Mouse (Mus musculus) midbrain, embryonic 16.5 days (tissue): ENCODE measurements around the gene Zfp57. TPM values are rescaled to one million over a fixed set of nuclear protein-coding genes. Genes with fewer than 3 reads are reported as not detected.
A peak's percentile ranks its signal among the peaks of the same experiment; 100 is the strongest.

Experiments used
- ATAC-seq: fragments of 200-750 bp; cut with Nextera tagmentation; 2 replicates; pipeline ENCODE4 v1.8.0; 2017; ENCODE audit warnings: moderate TSS enrichment
- H3K27ac ChIP-seq: fragments of 300-500 bp; sonication (generic); 2 replicates; pipeline ENCODE4 v1.5.1; 2014; ENCODE audit warnings: mild to moderate bottlenecking, low read length, mixed read lengths
- H3K27me3 ChIP-seq: fragments of 300-500 bp; sonication (generic); 2 replicates; pipeline ENCODE4 v1.6.1; 2014; ENCODE audit warnings: low read depth, low read length, mixed read lengths; ENCODE audit not compliant: control insufficient read depth, insufficient read depth
- H3K36me3 ChIP-seq: fragments of 300-500 bp; sonication (generic); 2 replicates; pipeline ENCODE4 v1.6.1; 2014; ENCODE audit warnings: mild to moderate bottlenecking, low read length, moderate library complexity, mixed read lengths; ENCODE audit not compliant: control insufficient read depth, insufficient read depth
- H3K4me1 ChIP-seq: fragments of 300-500 bp; sonication (generic); 2 replicates; pipeline ENCODE4 v1.6.1; 2014; ENCODE audit warnings: mild to moderate bottlenecking, low read length, mixed read lengths; ENCODE audit not compliant: control insufficient read depth, insufficient read depth
- H3K4me2 ChIP-seq: fragments of 300-500 bp; sonication (generic); 2 replicates; pipeline ENCODE4 v1.6.1; 2014; ENCODE audit warnings: mild to moderate bottlenecking, low read length, mixed read lengths
- H3K4me3 ChIP-seq: fragments of 300-500 bp; sonication (generic); 2 replicates; pipeline ENCODE4 v1.5.1; 2014; ENCODE audit warnings: low read depth, mild to moderate bottlenecking, low read length, moderate library complexity, mixed read lengths
- H3K9ac ChIP-seq: fragments of 300-500 bp; sonication (generic); 2 replicates; pipeline ENCODE4 v1.6.1; 2014; ENCODE audit warnings: low read depth, low read length, mixed read lengths
- H3K9me3 ChIP-seq: fragments of 300-500 bp; sonication (generic); replicated peaks from 2 replicates; pipeline ENCODE4 v1.6.1; 2014; ENCODE audit warnings: mild to moderate bottlenecking, low read length, mixed read lengths; ENCODE audit not compliant: control insufficient read depth, poor library complexity, severe bottlenecking
- WGBS: fragments of 180-500 bp; shearing (Covaris S2); extraction: QIAGEN DNeasy Blood & Tissue Kit; methylation state at CpG from one replicate; pipeline ENCODE4 v1.1.7; 2014; 5-methylcytosine and 5-hydroxymethylcytosine counted together
- polyA plus RNA-seq: library from polyadenylated mRNA; unstranded; fragments of >200 nt; fragmentation: Nextera tagmentation; extraction: Ambion mirVana; gene quantifications from 2 replicates; pipeline ENCODE4 v1.2.1, GENCODE M21; 2015

Gene Zfp57
- 280 and 312 TPM in 2 replicates for polyA plus RNA-seq

DNA sequence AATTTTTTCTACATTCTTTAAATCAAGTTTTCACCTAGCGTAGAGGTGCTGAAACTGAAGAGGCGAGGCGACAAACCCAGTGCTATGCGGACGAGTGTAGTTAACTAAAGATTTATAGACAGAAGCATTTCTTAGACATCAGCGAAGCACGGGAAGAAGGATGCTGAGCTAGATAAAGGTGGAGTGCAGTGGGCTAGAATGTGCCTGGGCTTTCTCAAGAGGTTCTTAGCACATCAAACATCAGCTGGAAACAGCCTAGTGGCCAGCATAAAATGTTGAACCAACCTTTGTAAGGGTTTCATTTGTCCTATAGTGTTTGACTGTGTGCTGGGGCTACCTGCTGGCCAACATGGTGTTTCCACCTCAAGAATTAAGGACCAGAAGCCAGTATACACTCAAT is at the start of gene Zfp57:
Zfp57 (plus strand) TSS at position 301 of the 400 bp plus-strand sequence.
- Histone ChIP-seq H3K27me3 (no peaks in the 10 kb centered on the region), H3K27ac (peak within 1 kb of the TSS; percentile 58), H3K4me3 (peak within 1 kb of the TSS; percentile 77), H3K36me3 (peaks cover 7% of the 10 kb centered on the region), H3K9me3 (no peaks in the 10 kb centered on the region), H3K4me1 (peaks cover 19% of the 10 kb centered on the region), H3K4me2 (peak within 1 kb of the TSS; percentile 70), H3K9ac (no peak within 1 kb of the TSS)
- no peak for ATAC-seq
- WGBS = 97% methylated on average over 7 of the region's 7 CpGs

DNA sequence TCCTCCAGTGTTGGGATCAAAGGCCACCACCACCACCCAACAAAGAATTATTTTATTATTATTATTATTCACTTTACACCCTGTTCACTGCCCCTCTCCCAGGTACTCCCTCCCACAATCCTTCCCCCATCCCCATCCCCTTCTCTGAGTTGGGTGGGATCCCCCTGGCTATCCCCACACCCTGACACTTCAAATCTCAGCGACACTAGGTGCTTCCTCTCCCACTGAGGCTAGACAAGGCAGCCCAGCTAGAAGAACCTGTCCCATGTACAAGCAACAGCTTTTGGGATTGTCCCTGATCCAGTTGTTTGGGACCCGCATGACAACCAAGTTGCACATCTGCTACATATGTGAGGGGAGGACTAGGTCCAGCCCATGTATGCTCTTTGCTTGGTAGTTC is 48.3 kb upstream of the Zfp57 start:
- ATAC-seq = no peak
- 94% methylated on average over 2 of the region's 2 CpGs for WGBS
- H3K9ac ChIP-seq = no peak overlapping the region

DNA sequence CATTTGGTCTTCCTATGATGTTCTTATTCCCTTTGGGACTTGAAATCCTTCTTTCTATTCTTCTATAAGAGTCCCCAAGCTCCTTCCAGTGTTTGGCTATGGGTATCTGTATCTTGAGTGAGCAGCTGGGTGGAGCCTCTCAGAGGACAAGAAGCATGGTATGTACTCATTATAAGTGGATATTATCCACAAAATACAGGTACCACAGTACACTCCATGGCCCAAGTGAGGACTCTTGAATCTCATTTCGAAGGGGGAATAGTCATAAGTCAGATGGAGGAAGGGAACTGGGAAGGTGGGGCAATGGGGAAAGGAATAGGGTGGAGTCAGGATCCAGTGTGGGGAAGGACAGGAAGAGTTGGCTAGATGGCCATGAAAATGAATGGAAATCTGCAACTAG is 47.9 kb upstream of the Zfp57 start:
- ATAC-seq = no peak
- Histone ChIP-seq H3K27ac (no peak overlapping the region), H3K36me3 (peaks cover 5% of the 10 kb centered on the region; the same call in 1 of the 2 replicates), H3K9me3 (no peaks in the 10 kb centered on the region), H3K4me2 (no peak overlapping the region), H3K27me3 (no peaks in the 10 kb centered on the region), H3K9ac (no peak overlapping the region), H3K4me3 (no peak overlapping the region), H3K4me1 (peaks cover 16% of the 10 kb centered on the region)
- 97% methylated on average over 1 of the region's 1 CpGs for WGBS

More for the DNA sequence above, 48.3 kb upstream of the Zfp57 start:
- Histone ChIP-seq H3K36me3 (peaks cover 5% of the 10 kb centered on the region; the same call in 1 of the 2 replicates), H3K4me3 (no peak overlapping the region), H3K4me2 (no peak overlapping the region), H3K9me3 (no peaks in the 10 kb centered on the region), H3K4me1 (peaks cover 14% of the 10 kb centered on the region), H3K27ac (no peak overlapping the region), H3K27me3 (no peaks in the 10 kb centered on the region)

DNA sequence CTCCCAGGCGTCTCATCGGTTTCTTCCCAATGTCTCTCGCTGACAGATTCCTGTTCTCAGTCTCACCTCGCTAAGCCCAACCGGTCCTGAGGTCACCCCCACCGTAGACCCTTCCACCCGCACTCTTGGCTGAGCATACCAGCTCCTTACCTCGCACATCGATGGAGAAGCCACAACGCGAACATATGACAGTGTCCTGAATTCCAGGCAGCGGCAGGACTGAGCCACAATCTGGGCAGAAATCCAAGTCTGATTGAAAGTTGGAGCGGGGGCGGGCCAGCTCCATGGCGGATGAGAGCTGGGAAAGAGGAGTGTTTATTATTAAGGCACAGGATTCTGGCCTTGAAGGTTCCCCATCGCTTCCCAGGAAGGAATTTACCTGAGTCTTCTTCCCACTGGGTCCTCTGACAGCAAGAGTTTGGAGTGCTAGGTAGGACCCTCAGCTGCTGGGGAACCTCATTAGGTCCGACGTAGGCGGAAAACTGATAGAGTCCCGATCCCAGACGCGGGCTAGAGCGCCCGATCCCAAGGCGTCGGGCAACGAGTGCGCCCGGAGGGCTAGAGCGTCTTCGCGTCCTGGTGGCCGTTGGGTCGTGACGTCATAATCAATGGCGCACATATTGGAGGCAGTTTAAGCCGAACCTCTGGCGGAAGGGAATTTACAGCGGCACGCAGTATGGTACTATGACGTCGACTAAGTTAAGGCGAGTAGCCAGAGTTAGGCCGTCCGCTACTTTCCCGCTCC is 42.8 kb upstream of the Zfp57 start, which contains the start of the genes Znrd1 and Znrd1as:
Znrd1 (minus strand) TSS at position 561 of the 745 bp plus-strand sequence.
Znrd1as (plus strand) TSS at position 594 of the 745 bp plus-strand sequence.
- Histone ChIP-seq H3K36me3 (no peaks in the 10 kb centered on the region), H3K4me3 (peak within 1 kb of the TSS; percentile 74), H3K27ac (peak within 1 kb of the TSS; percentile 78), H3K9me3 (no peaks in the 10 kb centered on the region), H3K9ac (peak within 1 kb of the TSS; percentile 78), H3K4me2 (peak within 1 kb of the TSS; percentile 85), H3K4me1 (peaks cover 13% of the 10 kb centered on the region), H3K27me3 (no peaks in the 10 kb centered on the region)
- ATAC-seq = peak; percentile 97
- WGBS = under 1% methylated on average over 46 of the region's 46 CpGs

DNA sequence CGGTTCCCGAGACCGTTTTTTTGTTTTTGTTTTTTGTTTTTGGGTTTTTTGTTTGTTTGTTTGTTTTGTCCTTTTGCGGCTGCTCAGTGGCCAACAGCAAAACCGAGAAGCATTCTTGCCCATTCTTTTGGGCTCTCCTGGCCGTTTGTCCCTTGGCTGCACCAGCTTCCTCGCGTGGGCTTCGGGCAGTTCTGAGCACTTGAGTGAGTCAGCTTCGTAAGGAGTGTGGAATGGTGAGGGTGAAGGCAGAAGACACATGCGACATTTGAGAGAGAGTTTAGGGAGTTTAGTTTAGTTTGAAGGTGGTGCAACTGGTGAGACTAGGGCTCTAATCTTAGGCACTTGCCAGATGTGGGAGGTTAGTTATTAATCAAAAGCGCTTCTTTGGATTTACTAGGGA is 42.1 kb upstream of the Zfp57 start:
- Histone ChIP-seq H3K27me3 (no peaks in the 10 kb centered on the region), H3K4me2 (peak overlapping the region; percentile 85), H3K9me3 (no peaks in the 10 kb centered on the region), H3K4me3 (peak overlapping the region; percentile 74), H3K36me3 (no peaks in the 10 kb centered on the region), H3K4me1 (peaks cover 13% of the 10 kb centered on the region), H3K9ac (peak overlapping the region; percentile 78), H3K27ac (peak overlapping the region; percentile 68)
- peak; percentile 11; the same call in 1 of the 2 replicates for ATAC-seq
- 9% methylated on average over 12 of the region's 12 CpGs for WGBS

DNA sequence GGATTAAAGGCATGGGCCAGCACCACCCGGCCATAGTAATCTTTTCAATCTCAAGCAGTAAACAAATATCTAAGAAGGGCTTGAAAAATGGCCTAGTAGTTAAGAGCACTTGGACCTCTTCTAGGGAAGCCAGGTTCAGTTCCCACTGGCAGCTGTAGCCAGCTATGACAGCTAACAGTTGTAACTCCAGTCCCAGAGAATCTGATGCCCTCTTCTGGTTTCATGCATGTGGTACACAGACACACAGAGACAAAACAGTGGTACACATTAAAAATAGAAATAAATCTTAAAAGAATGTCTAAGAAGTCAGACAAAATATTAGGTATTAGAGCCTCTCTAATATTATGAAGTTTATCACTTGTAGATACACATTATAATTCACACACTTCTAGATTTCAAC is 39.8 kb upstream of the Zfp57 start:
- Histone ChIP-seq H3K4me3 (no peak overlapping the region), H3K27ac (no peak overlapping the region), H3K4me1 (peaks cover 13% of the 10 kb centered on the region), H3K36me3 (no peaks in the 10 kb centered on the region), H3K9me3 (no peaks in the 10 kb centered on the region), H3K4me2 (no peak overlapping the region), H3K27me3 (no peaks in the 10 kb centered on the region), H3K9ac (no peak overlapping the region)
- WGBS = 72% methylated on average over 1 of the region's 1 CpGs
- ATAC-seq = no peak

DNA sequence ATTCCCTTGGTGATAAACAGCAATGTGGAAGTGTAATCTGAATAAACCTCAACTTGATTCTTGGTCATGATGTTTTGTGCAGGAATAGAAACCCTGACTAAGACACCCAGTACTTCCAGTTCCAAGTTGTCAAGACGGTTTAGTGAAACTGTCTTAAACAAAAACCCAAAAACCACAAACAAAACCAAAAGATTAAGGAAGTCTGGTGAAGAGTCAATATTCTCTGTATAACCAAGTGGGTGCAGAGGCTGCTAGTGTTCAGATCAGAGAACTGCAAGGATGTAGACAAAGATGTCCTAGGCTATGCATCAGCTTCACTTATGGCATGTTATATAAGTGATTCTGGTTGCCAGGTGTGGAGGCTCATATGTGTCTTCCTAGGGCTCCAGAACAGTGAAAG is 34.1 kb upstream of the Zfp57 start:
- H3K4me2 ChIP-seq = no peak overlapping the region
- no peak overlapping the region for H3K4me3 ChIP-seq
- H3K9me3 ChIP-seq = no peaks in the 10 kb centered on the region
- no peak for ATAC-seq
- 93% methylated on average over 1 of the region's 1 CpGs for WGBS
- no peaks in the 10 kb centered on the region for H3K27me3 ChIP-seq
- no peaks in the 10 kb centered on the region for H3K4me1 ChIP-seq
- H3K27ac ChIP-seq = no peak overlapping the region
- H3K36me3 ChIP-seq = no peaks in the 10 kb centered on the region
- no peak overlapping the region for H3K9ac ChIP-seq

DNA sequence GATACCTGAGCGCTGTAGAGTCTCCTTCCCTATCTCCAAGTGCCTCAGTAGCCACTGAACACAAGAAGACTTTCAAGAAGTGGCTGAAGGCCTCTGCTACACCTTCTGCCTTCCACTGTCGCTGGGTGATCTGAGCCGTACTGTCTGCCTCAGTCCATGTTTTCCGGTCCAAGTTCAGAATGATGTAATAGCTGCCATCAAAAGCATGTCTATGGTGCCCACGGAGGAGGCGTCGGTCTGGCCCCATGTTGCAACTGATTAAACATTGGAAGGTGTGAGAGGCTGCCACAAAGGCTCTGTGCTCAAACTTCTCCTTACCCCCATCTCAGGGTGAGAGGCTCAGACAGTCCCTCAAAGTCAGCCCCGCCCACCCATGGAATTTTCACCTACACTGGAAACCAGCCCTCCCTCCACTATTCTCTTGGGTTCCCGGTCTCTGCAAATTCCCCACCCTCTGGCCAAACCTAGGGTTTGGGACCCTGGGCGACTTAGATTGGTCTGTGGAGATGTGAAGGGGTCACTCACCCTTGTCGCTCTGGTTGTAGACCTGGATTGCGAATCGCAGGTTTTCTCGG is 30.6 kb upstream of the Zfp57 start:
- 90% methylated on average over 14 of the region's 14 CpGs for WGBS
- Histone ChIP-seq H3K4me1 (no peaks in the 10 kb centered on the region), H3K27me3 (no peaks in the 10 kb centered on the region), H3K36me3 (no peaks in the 10 kb centered on the region), H3K27ac (no peak overlapping the region), H3K4me3 (no peak overlapping the region), H3K4me2 (no peak overlapping the region), H3K9me3 (no peaks in the 10 kb centered on the region), H3K9ac (no peak overlapping the region)
- ATAC-seq = no peak
